Mouse (Mus musculus): ENCODE data around the gene March2. TPM values are rescaled to one million over a fixed set of nuclear protein-coding genes. Genes with fewer than 3 reads are reported as not detected.

Gene March2
- polyA plus RNA-seq, 1 experiment from 2014 or later: 30.6 TPM

DNA sequence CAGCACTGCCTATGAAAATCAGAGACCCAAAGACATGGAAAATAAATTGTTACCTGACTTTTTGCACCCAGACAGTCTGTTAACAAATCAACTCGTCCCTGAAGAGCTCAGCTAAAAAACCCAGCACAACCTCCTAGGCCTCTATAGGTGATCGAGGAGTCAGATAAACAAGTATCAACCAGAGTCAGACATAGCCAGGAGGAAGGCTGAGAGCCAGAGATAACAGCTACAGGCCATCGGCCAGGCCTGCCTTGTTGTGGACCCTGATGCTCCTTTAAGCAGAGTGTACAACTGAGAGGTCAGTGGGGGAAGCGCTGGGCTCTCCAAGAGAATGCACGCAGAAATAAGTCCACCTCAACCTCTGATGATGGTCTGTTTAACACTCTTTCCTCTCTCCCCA, 5.2 kb downstream of the March2 start:
- ATAC-seq (ENCODE audit: insufficient number of reproducible peaks, low FRiP score, low TSS enrichment, low read depth): no peak
- no peak overlapping the region for H3K9ac ChIP-seq (ENCODE audit: low read length)
- no peak overlapping the region for H3K4me2 ChIP-seq (ENCODE audit: low read depth, severe bottlenecking)
- no peak overlapping the region for H3K27ac ChIP-seq (replicated peaks; ENCODE audit: low read depth, low read length)
- no peak for DNase-seq (ENCODE audit: low spot score)
- peaks cover 4% of the 10 kb centered on the region; the same call in 1 of the 2 replicates for H3K4me1 ChIP-seq (ENCODE audit: control insufficient read depth, insufficient read depth, low read length)
- H3K36me3 ChIP-seq (ENCODE audit: control insufficient read depth, insufficient read depth, low read length): 0 out of 2 replicates have a peak, but pooled peaks cover 2% of the 10 kb centered on the region
- H3K27me3 ChIP-seq (ENCODE audit: control insufficient read depth, insufficient read depth, low read length): no peaks in the 10 kb centered on the region
- no peak overlapping the region for H3K4me3 ChIP-seq (ENCODE audit: low read depth, low read length)
- no peaks in the 10 kb centered on the region for H3K9me3 ChIP-seq (ENCODE audit: control insufficient read depth, low read length)
- 79% methylated on average over 5 of the region's 5 CpGs for WGBS

DNA sequence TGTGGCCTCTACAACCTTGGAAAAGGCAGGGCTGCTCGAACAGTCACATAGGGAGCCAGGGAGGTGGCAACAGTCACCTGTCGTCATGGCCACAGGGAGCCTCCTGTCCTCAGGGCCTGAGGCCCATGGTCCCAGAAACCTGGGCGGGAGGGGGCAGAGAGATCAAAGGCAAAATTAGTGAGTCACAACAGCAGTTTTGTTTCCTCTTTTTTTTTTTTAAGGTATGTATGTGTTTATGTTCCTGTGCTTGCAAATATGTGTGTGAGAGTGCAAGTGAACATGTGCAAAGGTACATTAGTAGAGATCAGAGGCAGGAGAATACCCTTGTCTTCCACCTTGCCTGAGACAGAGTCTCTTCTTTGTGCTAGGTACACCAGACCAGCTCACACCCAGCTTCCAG, 8.6 kb downstream of the March2 start:
- WGBS: 82% methylated on average over 3 of the region's 3 CpGs
- Histone ChIP-seq H3K27me3 (ENCODE audit: control insufficient read depth, insufficient read depth, low read length) (no peaks in the 10 kb centered on the region), H3K9me3 (ENCODE audit: control insufficient read depth, low read length) (no peaks in the 10 kb centered on the region), H3K4me1 (ENCODE audit: control insufficient read depth, insufficient read depth, low read length) (no peaks in the 10 kb centered on the region), H3K27ac (replicated peaks; ENCODE audit: low read depth, low read length) (no peak overlapping the region), H3K4me3 (ENCODE audit: low read depth, low read length) (no peak overlapping the region), H3K4me2 (ENCODE audit: low read depth, severe bottlenecking) (no peak overlapping the region), H3K36me3 (ENCODE audit: control insufficient read depth, insufficient read depth, low read length) (0 out of 2 replicates have a peak, but pooled peaks cover 4% of the 10 kb centered on the region), H3K9ac (ENCODE audit: low read length) (no peak overlapping the region)
- ATAC-seq (ENCODE audit: insufficient number of reproducible peaks, low FRiP score, low TSS enrichment, low read depth) (no peak), DNase-seq (ENCODE audit: low spot score) (no peak)

DNA sequence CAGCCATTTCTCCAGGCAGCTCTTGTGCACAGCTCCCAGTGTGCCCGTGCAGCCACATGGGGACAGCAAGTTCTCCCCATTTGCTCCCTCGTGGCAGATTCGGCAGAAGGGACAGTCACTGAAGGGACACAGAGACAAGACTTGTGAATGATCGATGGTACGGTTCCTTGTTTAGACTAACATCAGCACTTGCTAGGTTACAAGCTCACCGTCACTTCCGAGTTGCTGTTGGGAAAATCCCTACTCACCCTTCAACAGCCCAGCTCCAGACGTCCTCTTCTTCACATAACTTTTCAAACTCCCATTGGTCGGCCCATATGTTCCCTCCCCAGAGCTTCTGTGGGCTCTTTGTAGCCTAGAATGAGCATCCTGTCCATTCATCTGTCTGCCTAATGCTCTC, 15.4 kb downstream of the March2 start:
- H3K36me3 ChIP-seq (ENCODE audit: control insufficient read depth, insufficient read depth, low read length): 0 out of 2 replicates have a peak, but pooled peaks cover 5% of the 10 kb centered on the region
- DNase-seq (ENCODE audit: low spot score) (no peak), ATAC-seq (ENCODE audit: insufficient number of reproducible peaks, low FRiP score, low TSS enrichment, low read depth) (no peak)
- no peaks in the 10 kb centered on the region for H3K9me3 ChIP-seq (ENCODE audit: control insufficient read depth, low read length)
- H3K4me1 ChIP-seq (ENCODE audit: control insufficient read depth, insufficient read depth, low read length): no peaks in the 10 kb centered on the region
- no peak overlapping the region for H3K4me2 ChIP-seq (ENCODE audit: low read depth, severe bottlenecking)
- WGBS: 89% methylated on average over 9 of the region's 9 CpGs
- no peak overlapping the region for H3K27ac ChIP-seq (replicated peaks; ENCODE audit: low read depth, low read length)
- H3K9ac ChIP-seq (ENCODE audit: low read length): no peak overlapping the region
- H3K4me3 ChIP-seq (ENCODE audit: low read depth, low read length): no peak overlapping the region
- H3K27me3 ChIP-seq (ENCODE audit: control insufficient read depth, insufficient read depth, low read length): no peaks in the 10 kb centered on the region

DNA sequence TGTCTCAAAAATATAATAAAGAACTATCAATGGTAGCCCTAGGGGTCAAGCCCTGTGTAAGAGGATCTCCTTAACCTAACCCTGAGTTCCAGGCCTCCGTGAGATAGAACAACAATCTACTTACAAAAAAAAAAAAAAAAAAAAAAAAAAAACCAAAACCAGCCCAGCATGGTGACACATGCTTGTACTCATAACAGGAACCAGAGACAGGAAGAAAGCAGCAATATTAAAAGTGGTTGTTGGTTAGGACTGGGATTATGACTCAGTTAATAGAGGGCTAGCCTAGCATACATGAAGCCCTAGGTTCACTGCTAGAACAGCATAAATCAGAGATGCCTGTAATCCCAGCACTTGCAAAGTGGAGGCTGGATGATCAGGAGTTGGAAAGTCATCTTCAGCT, 16.3 kb downstream of the March2 start:
- no peaks in the 10 kb centered on the region for H3K9me3 ChIP-seq (ENCODE audit: control insufficient read depth, low read length)
- no peak overlapping the region for H3K9ac ChIP-seq (ENCODE audit: low read length)
- no peak overlapping the region for H3K27ac ChIP-seq (replicated peaks; ENCODE audit: low read depth, low read length)
- no peaks in the 10 kb centered on the region for H3K27me3 ChIP-seq (ENCODE audit: control insufficient read depth, insufficient read depth, low read length)
- WGBS: 81% methylated on average over 1 of the region's 1 CpGs
- ATAC-seq (ENCODE audit: insufficient number of reproducible peaks, low FRiP score, low TSS enrichment, low read depth) (no peak), DNase-seq (ENCODE audit: low spot score) (no peak)
- H3K4me3 ChIP-seq (ENCODE audit: low read depth, low read length): no peak overlapping the region
- peaks cover 9% of the 10 kb centered on the region; the same call in 1 of the 2 replicates for H3K36me3 ChIP-seq (ENCODE audit: control insufficient read depth, insufficient read depth, low read length)
- no peak overlapping the region for H3K4me2 ChIP-seq (ENCODE audit: low read depth, severe bottlenecking)
- H3K4me1 ChIP-seq (ENCODE audit: control insufficient read depth, insufficient read depth, low read length): no peaks in the 10 kb centered on the region

DNA sequence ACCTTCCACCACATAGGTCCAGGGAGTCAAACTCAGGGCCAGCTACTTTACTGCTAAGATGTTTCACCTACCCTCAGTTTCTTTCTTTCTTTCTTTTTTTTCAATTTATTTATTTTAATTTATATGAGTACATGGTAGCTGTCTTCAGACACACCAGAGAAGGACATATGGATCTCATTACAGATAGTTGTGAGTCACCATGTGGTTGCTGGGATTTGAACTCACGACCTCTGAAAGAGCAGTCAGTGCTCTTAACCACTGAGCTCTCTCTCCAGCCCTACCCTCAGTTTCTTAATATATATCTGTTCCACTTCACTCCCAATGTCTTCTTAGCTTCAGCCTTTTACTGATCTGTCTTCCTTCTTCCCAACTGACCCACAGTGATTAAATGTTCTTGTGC, 23.0 kb downstream of the March2 start:
- Histone ChIP-seq H3K4me1 (ENCODE audit: control insufficient read depth, insufficient read depth, low read length) (no peaks in the 10 kb centered on the region), H3K9me3 (ENCODE audit: control insufficient read depth, low read length) (no peaks in the 10 kb centered on the region), H3K27me3 (ENCODE audit: control insufficient read depth, insufficient read depth, low read length) (no peaks in the 10 kb centered on the region), H3K36me3 (ENCODE audit: control insufficient read depth, insufficient read depth, low read length) (peaks cover 9% of the 10 kb centered on the region; the same call in 1 of the 2 replicates), H3K27ac (replicated peaks; ENCODE audit: low read depth, low read length) (no peak overlapping the region), H3K4me2 (ENCODE audit: low read depth, severe bottlenecking) (no peak overlapping the region), H3K4me3 (ENCODE audit: low read depth, low read length) (no peak overlapping the region), H3K9ac (ENCODE audit: low read length) (no peak overlapping the region)
- DNase-seq (ENCODE audit: low spot score) (no peak), ATAC-seq (ENCODE audit: insufficient number of reproducible peaks, low FRiP score, low TSS enrichment, low read depth) (no peak)
- 68% methylated on average over 1 of the region's 1 CpGs for WGBS

DNA sequence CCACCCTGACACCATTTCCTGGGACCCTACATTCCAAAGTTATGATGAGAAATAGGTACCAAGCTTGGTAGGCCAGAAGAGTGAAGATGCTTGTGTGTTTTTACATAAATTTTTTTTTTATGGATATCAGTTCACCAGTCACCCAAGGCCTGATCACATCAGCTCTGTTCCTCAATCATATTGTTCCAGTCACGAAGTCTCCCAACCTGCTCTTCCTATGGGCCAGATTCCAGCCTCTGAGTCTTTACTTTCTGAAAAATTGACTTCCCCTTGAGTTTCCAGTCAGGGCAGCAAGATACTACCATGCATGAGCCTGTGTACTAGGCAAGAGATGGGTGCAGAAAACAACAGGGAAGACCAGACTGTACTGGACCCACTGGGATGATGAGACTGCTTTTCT, 31.7 kb downstream of the March2 start, which contains the start of gene Hnrnpm:
Gene Hnrnpm, minus strand, starts transcription at position 101 of the 400 bp plus-strand sequence.
- no peak within 1 kb of the TSS for H3K27ac ChIP-seq (replicated peaks; ENCODE audit: low read depth, low read length)
- peak within 1 kb of the TSS; percentile 94 for H3K4me3 ChIP-seq (ENCODE audit: low read depth, low read length)
- ATAC-seq (ENCODE audit: insufficient number of reproducible peaks, low FRiP score, low TSS enrichment, low read depth) (no peak), DNase-seq (ENCODE audit: low spot score) (no peak)
- 93% methylated on average over 1 of the region's 1 CpGs for WGBS
- peak within 1 kb of the TSS; percentile 33; the same call in 1 of the 2 replicates for H3K4me2 ChIP-seq (ENCODE audit: low read depth, severe bottlenecking)
- no peaks in the 10 kb centered on the region for H3K9me3 ChIP-seq (ENCODE audit: control insufficient read depth, low read length)
- no peak within 1 kb of the TSS for H3K9ac ChIP-seq (ENCODE audit: low read length)
- H3K36me3 ChIP-seq (ENCODE audit: control insufficient read depth, insufficient read depth, low read length): peaks cover 2% of the 10 kb centered on the region; the same call in 1 of the 2 replicates
- H3K27me3 ChIP-seq (ENCODE audit: control insufficient read depth, insufficient read depth, low read length): no peaks in the 10 kb centered on the region
- H3K4me1 ChIP-seq (ENCODE audit: control insufficient read depth, insufficient read depth, low read length): peaks cover 15% of the 10 kb centered on the region

DNA sequence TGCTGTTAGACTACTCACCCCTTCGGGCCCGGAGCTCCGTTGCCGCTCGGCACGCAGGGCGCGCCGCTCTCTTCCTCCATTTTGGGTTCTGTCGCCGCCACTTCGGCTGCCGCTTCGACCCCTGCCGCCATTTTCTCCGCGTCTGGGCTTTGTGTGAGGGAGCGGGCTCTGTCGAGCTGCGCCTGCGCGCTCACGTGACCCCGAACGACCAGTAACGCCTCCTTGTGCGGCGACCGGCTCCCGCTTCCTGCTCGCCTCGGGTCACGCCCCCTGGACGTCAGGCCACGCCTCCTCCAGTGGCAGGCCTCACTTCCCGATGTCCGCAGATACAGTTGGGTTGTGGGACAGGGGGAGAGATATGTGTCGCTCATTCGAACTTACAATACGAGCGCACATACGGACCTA, 33.2 kb downstream of the March2 start:
- peak overlapping the region; percentile 86 for H3K27ac ChIP-seq (replicated peaks; ENCODE audit: low read depth, low read length)
- no peaks in the 10 kb centered on the region for H3K27me3 ChIP-seq (ENCODE audit: control insufficient read depth, insufficient read depth, low read length)
- peaks cover 15% of the 10 kb centered on the region for H3K4me1 ChIP-seq (ENCODE audit: control insufficient read depth, insufficient read depth, low read length)
- H3K9me3 ChIP-seq (ENCODE audit: control insufficient read depth, low read length): no peaks in the 10 kb centered on the region
- DNase-seq (ENCODE audit: low spot score): peak; percentile 97
- peak; percentile 97 for ATAC-seq (ENCODE audit: insufficient number of reproducible peaks, low FRiP score, low TSS enrichment, low read depth)
- peak overlapping the region; percentile 100 for H3K9ac ChIP-seq (ENCODE audit: low read length)
- H3K36me3 ChIP-seq (ENCODE audit: control insufficient read depth, insufficient read depth, low read length): peaks cover 2% of the 10 kb centered on the region; the same call in 1 of the 2 replicates
- under 1% methylated on average over 42 of the region's 42 CpGs for WGBS
- H3K4me2 ChIP-seq (ENCODE audit: low read depth, severe bottlenecking): peak overlapping the region; percentile 98
- H3K4me3 ChIP-seq (ENCODE audit: low read depth, low read length): peak overlapping the region; percentile 94

DNA sequence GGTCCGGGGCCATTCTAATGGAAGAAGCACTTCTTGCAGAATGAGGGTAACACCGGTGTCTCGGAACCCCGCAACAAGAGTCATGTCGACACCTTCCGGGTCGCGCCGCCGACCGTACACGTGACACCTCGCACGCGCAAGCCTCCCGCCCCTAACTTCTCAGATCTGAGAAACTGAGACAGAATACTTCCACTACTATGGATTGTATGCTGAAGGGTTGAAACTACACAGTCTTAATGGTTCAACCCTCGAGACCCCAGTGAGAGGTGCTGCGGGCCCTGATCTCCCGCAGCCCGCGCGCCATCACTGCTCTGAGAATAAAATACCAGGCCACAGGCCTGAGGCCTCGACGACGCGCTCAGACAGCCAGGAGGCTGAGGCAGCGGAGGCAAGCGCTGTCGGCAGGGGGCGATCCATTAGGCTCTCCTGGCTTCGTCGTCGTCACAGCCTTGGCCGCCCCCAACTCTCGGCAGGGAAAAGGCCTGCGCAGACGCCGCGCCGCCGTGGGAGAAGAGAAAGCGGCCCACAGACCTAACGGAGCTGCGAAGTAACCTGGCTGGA, 33.7 kb downstream of the March2 start:
- Histone ChIP-seq H3K4me3 (ENCODE audit: low read depth, low read length) (peak overlapping the region; percentile 94), H3K9me3 (ENCODE audit: control insufficient read depth, low read length) (no peaks in the 10 kb centered on the region), H3K4me2 (ENCODE audit: low read depth, severe bottlenecking) (peak overlapping the region; percentile 98), H3K4me1 (ENCODE audit: control insufficient read depth, insufficient read depth, low read length) (peaks cover 15% of the 10 kb centered on the region), H3K36me3 (ENCODE audit: control insufficient read depth, insufficient read depth, low read length) (peaks cover 2% of the 10 kb centered on the region; the same call in 1 of the 2 replicates), H3K9ac (ENCODE audit: low read length) (peak overlapping the region; percentile 100), H3K27me3 (ENCODE audit: control insufficient read depth, insufficient read depth, low read length) (no peaks in the 10 kb centered on the region), H3K27ac (replicated peaks; ENCODE audit: low read depth, low read length) (peak overlapping the region; percentile 86)
- WGBS: under 1% methylated on average over 39 of the region's 44 CpGs
- ATAC-seq (ENCODE audit: insufficient number of reproducible peaks, low FRiP score, low TSS enrichment, low read depth) (peak; percentile 58), DNase-seq (ENCODE audit: low spot score) (peak; percentile 75)

DNA sequence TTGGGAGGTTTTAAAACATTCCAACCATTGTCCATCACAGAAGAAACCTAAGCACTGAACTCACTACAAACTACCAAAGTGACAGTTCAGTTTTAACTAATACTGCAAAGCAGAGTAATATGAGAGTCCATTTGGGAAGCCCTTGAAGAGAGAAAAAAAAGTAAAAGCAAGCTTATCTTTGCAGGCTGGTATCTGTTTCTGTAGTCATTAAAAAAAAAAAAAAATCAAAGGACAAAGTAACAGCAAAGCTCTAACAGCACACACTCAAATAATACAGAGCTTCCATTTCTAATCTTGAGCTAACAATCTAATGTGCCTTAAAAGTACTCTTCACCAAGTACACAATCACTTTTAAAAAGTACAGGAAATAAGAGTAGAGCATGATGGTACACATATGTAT, 36.7 kb downstream of the March2 start:
- Histone ChIP-seq H3K36me3 (ENCODE audit: control insufficient read depth, insufficient read depth, low read length) (peaks cover 5% of the 10 kb centered on the region; the same call in 1 of the 2 replicates), H3K4me1 (ENCODE audit: control insufficient read depth, insufficient read depth, low read length) (peaks cover 15% of the 10 kb centered on the region), H3K4me3 (ENCODE audit: low read depth, low read length) (no peak overlapping the region), H3K4me2 (ENCODE audit: low read depth, severe bottlenecking) (no peak overlapping the region), H3K9ac (ENCODE audit: low read length) (no peak overlapping the region), H3K9me3 (ENCODE audit: control insufficient read depth, low read length) (no peaks in the 10 kb centered on the region), H3K27me3 (ENCODE audit: control insufficient read depth, insufficient read depth, low read length) (no peaks in the 10 kb centered on the region), H3K27ac (replicated peaks; ENCODE audit: low read depth, low read length) (no peak overlapping the region)
- ATAC-seq (ENCODE audit: insufficient number of reproducible peaks, low FRiP score, low TSS enrichment, low read depth): no peak
- no peak for DNase-seq (ENCODE audit: low spot score)

All from limb, embryonic 11.5 days (tissue).